Mouse (Mus musculus): ENCODE results near the gene Rtl6.

Gene Rtl6

GRCm38 (mm10) chr15:84538974-84539588 lies 18.5 kb downstream of the Rtl6 start:
- in situ Hi-C loops (cut with MboI, MseI) = loop anchor here (5.0 kb wide), 1 partner anchor 73 kb away; no protein-coding TSS in a partner anchor

GRCm38 (mm10) chr15:84537117-84537516 lies 20.5 kb downstream of the Rtl6 start:
- in situ Hi-C loops (cut with MboI, MseI) = loop anchor here (5.0 kb wide), 1 partner anchor 75 kb away; no protein-coding TSS in a partner anchor

- in situ Hi-C loops (cut with MboI, MseI) = loop anchor here (5.0 kb wide), 1 partner anchor 76 kb away; no protein-coding TSS in a partner anchor
Observed at GRCm38 (mm10) chr15:84536611-84537010, 21.0 kb downstream of the Rtl6 start.

GRCm38 (mm10) chr15:84535953-84536352 lies 21.7 kb downstream of the Rtl6 start:
- in situ Hi-C loops (cut with MboI, MseI) = loop anchor here (5.0 kb wide), 1 partner anchor 76 kb away; no protein-coding TSS in a partner anchor

- in situ Hi-C loops (cut with MboI, MseI) = no loop called here
Observed at GRCm38 (mm10) chr15:84532211-84532610, 25.4 kb downstream of the Rtl6 start.

DNA sequence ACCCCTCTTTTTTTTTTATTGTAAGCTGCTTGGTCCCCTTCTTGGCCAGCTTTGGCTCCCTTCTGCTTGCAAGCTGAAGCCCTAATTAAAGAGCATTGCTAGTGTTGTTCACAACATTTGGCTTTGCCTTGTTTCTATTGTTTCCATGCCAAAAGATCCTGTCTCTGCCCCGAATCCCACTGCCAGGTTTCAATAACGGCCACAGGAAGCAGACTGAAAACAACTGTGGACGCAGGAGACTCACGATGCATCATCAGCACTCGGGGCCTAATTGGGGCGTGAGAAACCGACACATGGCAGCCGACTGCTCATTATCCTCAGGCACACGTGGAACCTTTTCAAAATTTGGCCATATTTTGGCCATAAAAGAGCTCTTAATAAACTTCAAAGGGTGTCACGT lies 26.1 kb downstream of the Rtl6 start:
- in situ Hi-C loops (cut with MboI, MseI) = no loop called here

- in situ Hi-C loops (cut with MboI, MseI) = no loop called here
Observed at GRCm38 (mm10) chr15:84526921-84527320, 30.7 kb downstream of the Rtl6 start.

- in situ Hi-C loops (cut with MboI, MseI) = no loop called here
Observed at GRCm38 (mm10) chr15:84525222-84525883, 32.3 kb downstream of the Rtl6 start.

DNA sequence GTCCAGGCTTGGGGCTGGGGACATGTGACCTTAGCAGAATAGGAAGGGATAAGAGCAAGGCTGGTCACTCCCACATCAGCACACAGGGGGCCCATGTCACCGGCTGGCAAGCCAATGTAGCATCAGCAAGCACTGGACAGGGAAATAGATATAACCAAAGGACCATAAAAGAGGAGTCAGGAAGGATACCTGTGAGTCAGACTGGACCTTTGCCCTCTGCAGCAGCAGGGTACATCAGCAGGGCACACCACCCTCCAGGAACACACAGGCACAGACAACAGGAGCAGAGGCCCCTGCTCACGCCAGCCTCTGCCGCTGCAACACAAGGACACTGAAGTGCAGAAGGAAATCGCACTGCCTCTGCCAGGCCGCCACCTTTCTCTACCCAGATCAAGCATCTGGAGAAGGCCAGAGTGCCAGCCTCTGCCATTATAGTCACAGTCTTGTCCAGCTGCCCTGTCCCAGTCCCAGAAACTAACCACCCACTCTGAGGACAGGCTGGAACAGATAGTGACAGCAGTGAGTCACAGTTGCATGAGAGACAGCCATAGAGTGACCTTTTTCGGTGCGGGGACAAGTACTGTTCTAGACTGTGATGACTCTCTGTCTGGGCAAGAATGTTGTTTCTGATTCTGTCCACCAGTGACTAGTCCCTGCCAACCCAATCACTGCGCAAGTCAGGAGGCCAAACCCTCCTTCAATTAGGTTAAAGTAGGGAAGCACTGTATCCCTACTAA lies 34.5 kb downstream of the Rtl6 start:
- in situ Hi-C loops (cut with MboI, MseI) = no loop called here

GRCm38 (mm10) chr15:84521486-84521885 lies 36.1 kb downstream of the Rtl6 start:
- in situ Hi-C loops (cut with MboI, MseI) = no loop called here

GRCm38 (mm10) chr15:84518540-84518939 lies 39.1 kb downstream of the Rtl6 start:
- in situ Hi-C loops (cut with MboI, MseI) = no loop called here

DNA sequence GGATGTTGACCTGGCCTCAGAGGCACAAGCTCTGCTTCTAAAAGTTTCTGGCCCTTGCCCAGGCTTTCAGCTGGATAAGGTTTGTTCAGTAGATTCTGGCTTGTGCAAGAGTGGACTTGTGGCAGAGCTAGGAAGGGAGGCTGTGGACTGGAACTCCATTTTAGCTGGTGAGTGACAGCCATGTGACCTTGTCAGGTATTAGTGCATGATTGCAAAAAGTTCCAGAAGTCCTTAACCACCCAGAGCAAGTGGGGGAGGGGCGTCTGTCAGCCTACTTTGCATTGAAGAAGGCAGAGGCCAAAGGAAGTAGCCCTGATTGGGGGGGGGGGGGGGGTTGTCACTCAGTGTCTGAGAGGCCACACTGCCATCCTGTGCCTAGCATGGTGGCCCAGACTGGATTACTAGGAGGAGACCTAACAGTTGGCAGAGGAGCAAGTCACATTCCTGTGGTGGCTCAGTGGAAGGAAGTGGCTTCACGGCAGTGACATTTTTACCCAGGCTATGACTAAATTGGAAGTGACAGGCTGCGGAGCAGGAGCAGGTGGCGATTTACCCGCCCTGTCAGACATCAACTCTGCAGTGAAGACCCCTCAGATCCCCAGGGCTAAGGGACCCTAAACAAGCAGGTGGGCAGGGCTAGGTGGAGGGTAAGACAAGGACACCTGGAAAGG lies 44.9 kb downstream of the Rtl6 start:
- in situ Hi-C loops (cut with MboI, MseI) = no loop called here

- in situ Hi-C loops (cut with MboI, MseI) = no loop called here
Observed at GRCm38 (mm10) chr15:84509981-84510380, 47.6 kb downstream of the Rtl6 start.

DNA sequence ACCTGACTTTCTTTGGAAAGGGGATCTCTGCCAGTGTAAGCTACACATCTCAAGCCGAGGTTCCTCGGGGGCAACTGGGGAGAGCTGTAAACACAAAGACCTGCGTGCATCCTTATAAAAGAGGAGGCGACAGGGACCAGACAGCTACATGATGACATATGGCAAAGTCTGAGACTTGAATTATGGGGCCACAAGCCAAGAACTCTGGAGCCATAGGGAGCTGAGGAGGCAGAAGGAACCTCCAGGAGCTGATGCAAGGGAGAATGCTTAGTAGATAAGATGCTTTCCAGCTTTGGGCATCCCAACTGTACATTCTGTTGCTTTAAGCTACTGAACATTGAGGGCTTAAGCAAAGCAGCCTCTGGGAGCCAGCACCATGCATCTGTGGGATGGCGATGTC lies 48.5 kb downstream of the Rtl6 start:
- in situ Hi-C loops (cut with MboI, MseI) = no loop called here

DNA sequence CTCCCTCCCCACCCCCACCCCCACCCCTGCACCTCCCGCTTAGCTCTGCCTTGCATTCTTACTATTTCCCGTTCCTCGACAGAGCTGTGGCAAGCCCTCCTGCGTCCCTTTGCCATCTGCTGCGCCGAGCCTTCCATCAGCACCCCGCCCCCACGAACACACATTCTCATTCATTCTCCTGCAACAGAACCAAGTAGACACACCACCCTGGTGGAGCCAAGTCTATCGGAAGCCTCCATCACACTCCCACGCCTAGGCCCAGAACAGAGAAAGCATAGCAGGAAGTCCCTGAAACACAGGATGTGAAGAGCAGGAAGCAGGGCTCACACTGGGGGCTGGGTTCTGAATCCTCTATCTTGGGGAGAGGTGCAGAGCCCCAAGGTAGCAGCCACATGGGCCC lies 51.6 kb downstream of the Rtl6 start:
- in situ Hi-C loops (cut with MboI, MseI) = no loop called here

DNA sequence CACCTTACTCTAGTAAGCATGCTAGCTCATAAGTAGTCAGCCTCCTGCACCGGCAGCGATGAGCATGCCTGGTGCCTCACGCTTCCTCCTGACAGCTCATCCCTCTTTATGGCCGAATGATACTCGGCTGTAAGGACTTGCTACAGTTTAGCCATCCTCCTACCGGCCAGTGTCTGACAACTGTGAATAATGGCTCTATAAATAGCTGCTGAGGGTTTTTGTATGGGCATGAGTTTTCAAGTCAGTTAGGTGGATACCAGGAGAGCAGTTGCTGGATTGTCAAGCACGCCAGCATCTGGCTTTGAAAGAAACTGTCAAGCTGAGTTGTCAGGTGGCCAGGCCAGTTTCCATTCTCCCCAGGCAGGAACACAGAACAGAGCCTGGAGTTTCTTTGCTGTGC lies 52.7 kb downstream of the Rtl6 start:
- in situ Hi-C loops (cut with MboI, MseI) = no loop called here

Measured in regulatory T cell (primary cell).